Mouse (Mus musculus): ENCODE measurements around the gene Igsf3.

The Igsf3 gene

DNA sequence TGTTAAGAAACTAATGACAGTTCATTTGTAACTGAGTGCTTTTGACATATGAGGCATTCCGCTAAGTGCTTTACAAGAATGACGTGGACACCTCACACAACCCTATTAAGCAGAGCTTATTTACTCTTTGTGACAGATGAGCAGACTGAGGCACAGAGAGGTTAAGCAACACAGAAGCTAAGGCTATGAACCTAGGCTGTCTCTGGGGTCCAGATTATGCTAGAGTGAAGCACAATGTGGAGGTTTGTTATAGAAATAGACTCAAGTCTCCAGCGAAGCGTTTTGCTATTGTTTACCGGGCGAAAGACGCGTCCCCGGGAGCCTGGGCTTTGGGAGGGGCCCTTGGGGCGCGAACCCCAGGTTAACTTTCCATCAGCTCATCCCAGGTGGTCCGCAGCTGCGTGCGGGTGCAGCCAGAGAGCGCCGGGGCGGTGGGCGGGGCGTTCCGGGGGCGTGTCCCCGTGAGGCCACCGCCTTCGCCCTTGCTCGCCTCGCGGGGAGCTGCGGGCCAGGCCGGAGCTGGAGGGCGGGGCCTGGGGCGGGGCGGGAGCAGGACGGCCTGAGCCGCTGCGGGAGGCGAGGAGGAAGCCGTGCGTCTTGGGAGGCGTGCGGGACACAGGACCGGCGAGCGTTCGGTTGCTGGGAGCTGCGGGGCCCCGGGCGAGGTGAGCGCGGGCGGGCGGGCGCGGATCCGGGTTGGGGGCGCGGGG lies at the start of gene Igsf3:
Gene Igsf3, plus strand, starts transcription at position 546 of the 710 bp plus-strand sequence.
- DNase-seq, result peak; percentile 80

DNA sequence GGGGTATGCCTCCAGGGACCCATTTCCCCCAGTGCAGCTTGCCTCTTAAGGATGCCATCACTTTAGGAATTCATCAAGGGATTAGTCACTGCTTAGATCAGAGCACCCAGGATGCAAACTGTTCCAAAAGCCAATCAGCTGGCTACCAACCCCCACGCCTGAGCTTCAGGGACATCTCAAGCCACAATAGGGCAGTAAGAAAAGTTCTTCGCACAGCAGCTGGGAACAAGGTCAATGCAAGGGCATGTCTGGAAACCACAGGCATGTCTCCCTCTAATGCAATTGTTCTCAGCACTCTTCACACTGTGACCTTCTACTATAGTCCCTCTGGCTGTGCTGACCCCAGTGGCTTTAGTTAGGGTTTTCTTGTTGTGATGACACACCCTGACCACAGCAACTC lies 49.6 kb upstream of the Igsf3 start:
- no peak for DNase-seq

DNA sequence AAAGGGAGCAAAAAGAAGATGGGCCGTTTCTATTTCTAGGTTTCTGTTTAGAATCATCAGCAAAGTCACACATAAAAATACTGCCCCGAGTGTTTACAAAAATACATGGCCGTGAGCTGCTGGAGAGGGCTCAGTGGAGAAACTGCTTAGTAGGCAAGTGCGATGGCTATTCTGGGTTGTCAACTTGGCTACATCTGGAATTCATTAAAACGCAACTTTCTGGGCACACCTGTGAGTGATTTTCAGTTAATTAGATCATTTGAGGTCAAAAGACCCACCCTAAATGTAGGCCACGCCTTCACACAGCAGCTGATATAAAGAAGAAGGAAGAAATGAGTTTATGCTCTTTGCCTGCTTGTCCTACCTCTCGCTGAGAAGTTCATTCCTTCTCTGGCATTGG lies 48.3 kb upstream of the Igsf3 start:
- no peak for DNase-seq

DNA sequence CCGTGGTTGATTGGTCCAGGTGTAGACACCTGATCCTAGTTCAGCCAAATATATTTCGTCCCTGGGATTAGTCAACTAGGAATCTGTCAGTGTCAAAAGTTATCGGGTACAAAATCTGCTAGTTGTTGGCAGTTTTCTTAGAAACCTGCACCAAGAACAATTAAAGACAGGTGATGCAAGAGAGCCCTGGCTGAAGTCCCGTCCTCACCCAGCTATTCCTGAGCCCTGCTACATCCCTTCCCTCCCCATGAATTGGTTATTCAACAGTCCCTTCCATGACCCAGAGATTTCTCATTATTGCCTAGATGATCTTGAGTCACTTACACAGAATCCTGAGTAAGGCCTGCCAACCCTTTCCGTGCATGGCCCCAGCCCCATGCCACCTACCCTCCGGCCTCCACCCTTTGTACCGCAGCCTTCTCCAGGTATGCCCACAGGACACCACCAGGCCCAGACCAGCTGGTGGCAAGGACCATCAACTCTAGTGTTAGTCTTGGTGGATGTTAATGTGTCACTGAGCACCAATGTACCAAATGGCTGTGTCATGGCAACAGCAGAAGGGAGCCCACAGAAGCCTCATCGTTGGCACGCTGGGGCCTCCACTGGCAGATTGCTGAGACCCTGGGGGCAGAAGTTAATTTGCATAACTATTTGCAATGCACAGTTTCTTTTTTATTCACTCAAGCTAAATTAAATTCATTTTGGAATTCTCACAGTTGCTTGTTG lies 33.5 kb upstream of the Igsf3 start:
- DNase-seq, result no peak

DNA sequence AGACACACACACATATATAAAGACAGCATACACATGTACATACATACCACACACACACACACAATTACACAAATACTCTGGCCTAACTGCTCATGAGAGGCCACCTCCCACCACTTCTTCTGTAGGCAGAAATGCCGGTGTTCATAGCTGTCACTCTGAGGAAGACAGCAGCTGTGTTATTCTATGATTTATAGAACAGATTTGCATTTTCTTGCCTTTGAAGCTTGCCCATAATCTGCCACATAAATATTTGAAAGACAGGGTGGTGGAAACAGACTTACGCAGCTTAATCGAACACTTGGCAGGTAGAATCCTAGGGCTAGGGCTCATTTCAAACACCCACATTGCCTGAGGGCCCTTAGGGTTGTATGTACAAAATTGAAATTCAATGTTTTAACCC lies 32.6 kb upstream of the Igsf3 start:
- no peak for DNase-seq

DNA sequence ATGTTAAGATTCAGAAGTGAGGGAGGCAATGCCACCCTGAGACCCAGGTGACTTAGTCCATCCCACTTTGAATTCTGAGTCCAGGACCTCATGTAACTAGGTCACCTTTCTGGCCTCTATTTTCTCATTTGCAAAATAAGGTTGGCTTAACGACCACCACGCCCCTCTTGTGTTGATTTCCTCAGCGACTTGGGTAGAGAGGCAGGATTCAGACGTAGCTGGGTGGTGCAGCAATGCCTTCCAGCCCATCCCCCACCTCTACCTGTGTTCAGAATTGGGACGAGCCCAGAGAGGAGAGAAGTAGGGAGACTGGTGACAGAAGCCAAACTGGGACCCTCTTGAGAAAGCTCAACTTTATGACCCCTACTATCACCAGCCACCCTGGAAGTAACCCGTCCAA lies 31.6 kb upstream of the Igsf3 start:
- no peak for DNase-seq

DNA sequence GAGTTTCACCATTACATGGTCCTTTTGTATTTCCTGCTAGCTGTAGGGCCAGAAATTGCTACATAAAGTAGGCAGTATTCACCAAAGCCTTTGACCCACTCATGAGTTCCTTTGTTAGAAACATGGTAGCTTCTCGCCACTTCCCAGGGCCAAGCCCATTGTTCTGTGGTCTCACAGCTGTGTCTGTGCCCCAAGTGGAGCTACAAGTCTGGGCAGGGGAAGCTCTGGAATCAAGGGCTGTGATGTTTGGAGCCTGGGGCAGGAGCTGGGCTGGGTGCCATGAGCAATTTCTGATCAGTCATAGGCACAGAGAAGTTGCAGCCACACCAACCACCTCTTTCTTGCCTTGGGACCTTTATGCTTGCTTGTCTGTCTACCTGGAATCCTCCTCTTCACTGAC lies 30.1 kb upstream of the Igsf3 start:
- no peak for DNase-seq

DNA sequence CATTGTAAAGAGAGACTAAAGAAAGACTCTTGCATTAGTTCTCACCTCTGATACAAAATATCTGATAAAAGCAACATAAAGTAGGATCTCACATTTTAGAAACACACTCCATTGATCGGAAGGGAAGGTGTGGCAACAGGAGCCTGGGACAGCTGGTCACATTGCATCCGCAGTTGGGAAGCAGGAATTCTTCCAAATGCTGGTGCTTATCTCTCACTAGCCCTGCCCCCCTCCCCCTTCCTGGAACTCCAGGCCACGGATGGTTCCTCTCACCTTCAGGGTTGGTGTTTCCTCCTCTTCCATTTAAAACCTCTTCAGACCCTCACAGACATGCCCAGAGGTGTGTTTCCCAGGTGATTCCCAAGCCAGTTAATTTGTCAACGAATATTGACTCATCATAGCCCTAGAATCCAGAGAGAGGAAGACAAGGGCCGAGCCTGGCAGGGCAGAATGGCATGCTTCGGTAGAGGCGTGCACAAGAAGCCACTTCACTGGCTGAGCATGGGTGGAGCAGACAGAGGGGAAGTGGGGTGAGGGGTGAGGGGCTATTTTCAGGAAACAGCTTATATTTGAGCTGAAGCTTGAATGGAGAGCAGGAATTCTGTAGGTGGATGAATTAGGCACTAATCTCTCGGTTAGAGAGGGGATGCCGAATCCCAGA lies 28.3 kb upstream of the Igsf3 start:
- DNase-seq, result no peak

DNA sequence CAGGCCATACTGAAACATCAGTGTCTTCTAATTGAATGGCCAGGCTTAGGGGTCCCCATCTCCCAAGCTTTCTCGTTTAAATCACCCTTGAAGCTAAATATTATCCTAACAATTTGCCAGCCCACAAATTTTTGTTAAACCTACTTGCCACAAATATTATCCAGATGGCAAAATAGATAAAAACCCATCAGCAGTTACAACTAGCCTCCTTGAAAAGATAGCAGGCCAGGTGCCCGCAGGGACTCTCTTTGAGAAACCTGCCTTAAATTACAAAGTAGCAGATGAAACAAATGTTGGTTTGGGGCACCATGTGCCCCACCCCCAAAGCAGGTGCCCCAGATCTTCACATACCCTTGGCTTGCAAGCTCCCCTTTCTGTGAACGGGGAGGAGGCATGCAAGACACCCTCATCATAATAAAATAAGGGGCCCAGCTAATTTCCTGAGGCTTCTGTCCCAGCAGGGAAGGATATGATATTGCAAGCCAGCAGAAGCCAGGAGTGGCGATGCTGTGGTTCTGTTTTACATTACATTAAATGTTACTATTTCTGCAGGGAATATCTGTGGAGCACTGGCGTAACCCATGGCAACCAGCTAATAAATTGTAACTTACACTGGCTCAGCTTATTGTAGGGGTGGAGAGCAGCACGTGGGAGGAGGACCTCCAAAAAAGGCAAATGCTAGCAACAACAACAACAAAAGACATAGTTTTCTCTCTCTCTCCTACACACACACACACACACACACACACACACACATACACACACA lies 27.2 kb upstream of the Igsf3 start:
- DNase-seq, result no peak

DNA sequence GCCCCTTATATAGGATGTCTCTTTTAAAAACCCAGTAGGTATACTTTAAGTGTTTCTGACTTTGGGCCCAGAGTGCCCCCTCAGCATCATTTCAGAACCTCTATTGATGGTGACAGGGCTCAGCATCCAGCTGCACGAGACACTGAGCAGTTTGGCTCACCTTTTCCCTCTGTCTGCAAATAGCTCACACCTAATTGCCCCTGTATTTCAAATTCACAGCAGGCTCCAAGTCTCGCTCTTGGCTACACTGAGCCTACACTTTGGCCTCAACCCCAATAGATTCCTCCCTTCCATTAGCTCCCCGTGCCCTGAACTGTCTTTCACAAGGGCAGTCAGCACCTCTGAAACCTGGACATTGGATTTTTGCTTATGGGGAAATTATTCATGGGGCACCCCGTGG lies 26.5 kb upstream of the Igsf3 start:
- no peak for DNase-seq

DNA sequence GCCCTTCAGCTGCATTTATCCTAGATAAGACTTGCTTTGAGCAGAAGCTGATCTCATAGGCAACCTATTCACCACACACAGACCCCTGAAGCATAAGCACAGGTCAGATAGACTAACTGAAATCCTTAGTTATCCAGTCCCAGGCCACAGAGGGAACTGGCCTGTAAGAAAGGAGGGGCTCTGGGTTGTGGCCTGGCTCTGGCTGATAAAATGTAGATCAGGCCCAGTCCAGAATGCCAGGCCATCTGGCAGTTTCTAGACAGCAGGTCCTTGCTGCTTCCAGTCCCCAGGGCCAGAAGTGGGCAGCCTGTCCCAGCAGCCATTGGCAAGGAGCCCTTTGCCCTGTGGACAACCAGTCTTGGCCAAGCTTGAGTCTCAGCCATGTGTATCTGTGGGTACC lies 22.4 kb upstream of the Igsf3 start:
- DNase-seq, result no peak

DNA sequence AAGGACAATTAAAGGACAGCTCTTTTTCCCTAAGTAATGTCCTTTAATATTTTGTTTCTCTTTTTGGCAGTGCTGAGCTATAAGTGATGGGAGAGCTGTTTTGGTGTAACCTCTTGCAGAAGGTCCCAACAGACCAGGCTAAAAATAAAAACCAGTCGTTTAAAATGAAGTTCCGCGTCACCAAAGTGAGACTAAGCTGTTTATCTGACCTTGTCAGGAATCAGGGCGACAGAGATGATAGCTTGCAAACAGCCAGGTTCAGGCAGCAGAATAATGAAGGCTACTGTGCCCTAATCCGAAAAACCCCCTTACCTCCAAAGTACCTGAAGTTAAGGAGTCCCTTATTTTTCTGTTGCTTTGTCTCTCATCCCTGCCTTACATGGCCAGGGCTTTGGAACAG lies 21.2 kb upstream of the Igsf3 start:
- no peak for DNase-seq

DNA sequence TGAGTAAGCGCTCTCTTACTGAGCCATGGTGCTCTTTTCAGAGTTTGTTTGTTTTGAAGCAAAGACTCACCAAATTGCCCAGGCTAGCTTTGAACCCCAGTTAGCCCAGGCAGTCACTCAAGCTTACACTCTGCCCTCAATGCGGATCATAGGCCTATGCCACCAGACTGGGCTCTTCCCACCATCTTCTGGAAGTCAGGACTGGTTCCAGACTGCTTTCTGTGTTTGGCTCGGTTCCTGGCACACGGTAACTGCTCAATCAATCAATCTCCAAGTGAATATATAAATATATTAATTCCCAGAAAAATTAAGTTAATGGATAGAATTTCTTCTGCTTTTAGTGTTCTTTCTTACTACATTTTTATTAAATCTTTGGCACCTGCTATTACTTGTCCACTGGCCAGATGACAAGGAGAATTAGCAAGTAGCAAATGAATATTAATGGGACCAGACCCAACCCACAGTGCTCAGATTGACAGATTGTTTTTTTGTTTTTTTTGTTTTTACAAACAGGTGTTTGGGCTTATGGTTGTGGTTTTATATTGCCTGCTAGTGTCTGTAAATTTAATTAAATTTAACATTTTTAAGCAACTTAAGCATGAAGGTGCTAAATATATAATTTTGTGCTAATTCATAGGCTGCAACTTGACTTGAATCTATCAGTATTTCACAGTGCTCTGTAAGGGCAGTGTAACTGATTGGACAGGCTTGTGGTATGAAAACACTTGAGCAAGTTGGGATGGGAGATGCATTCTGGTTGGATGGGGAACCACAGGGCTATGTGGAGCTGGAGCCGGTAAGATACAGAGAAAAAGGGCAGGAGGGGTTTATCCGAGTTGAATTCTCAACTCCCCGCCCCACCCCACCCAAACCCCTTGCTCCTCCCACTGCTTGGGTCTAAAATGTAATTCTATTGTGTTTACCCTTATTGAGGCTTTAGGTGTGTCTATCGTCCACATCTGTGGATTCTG lies 20.0 kb upstream of the Igsf3 start:
- DNase-seq, result no peak

DNA sequence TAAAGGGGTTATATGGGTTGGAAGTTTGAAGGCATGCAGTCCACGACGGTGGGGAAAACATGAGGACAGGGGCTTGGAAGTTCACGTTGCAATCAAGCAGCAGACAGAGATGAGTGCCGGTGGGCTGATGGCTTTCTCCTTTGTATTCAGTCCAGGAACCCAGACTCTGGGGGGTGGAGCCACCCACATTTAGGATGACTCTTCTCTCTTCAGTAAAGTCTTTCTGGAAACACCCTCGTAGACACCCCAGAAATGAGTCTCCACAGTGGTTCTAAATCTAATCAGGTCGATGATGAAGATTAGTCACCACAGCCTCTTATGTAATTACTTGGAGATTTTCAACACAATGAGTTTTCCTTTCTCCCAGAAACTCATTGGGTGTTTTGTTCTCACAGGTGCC lies 16.1 kb upstream of the Igsf3 start:
- no peak for DNase-seq

DNA sequence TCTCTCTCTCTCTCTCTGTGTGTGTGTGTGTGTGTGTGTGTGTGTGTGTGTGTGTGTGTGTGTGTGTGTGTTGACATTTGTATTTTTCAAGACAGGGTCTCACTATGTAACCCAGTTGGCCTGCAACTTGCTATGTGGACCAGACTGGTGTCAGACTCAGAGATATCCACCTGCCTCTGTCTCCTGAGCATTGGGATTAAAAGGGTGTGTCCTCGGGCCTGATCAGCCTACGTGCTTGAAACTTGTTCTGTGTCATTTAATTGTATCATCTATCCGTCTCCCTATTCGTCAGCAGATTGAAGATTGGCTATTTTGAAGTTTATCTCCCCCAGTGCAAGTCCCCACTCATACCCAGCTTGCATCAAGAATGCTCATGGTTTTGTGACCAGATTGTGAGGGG lies 14.5 kb upstream of the Igsf3 start:
- no peak for DNase-seq

DNA sequence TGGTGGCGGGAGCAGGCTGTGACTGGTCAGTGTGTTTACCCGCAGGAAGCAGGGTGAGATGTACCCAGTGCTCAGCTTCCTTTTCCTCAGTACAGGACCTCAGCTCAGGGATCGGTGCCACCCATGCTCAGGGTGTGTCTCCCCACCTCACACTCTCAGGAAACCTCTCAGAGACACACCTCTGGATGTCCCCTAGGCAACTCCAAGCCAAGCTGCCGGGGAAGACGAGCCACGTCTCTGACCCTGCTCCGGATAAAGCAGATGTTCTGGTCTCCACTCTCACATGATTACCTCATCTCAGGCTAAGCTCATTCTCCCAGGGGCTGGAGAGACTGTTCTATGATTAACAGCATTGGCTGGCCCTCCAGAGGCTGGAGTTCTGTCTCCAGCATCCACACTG lies 13.3 kb upstream of the Igsf3 start:
- DNase-seq, result no peak

DNA sequence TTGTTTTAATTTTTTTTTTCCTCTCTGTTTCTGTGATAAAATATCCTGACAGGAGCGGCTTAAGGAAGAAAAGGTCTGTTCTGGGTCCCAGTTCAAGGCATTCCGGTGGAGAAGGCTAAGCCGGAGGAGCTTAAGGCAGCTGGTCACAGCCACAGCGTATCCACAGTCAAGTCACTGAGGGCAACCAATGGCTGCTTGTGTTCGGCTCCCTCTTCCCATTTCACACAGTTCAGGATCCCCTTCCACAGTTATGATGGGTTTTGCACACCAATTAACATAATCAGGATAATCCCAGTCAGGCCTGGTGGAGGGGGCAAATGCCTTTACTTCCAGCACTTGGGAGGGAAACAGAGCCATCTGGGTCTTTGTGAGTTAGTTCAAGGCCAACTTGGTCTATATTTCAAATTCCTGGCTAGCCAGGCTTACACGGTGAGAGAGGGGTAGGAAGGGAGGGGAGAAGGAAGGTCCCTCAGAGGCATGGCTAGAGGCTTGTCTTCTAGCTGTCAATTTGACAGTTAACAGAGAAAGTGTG lies 11.7 kb upstream of the Igsf3 start:
- no peak for DNase-seq

DNA sequence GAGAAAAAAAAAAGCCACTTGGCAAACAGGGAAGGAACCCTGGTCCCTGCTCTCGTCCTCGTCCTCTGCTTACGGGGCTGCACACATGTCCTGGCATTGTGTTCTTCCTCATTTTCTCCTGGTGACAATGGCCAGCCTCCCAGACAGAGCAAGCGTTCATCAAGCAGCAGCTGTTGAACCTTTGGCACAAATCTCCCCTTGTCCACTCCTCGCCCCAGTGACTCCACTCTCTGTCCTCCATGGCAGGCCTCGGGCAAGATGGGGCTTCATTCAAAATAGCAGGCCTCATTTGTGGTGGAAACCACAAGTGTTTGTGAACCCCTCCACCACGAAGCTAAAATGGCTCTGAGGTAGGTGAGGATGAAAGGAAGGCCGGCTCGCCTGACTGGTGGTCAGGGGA lies 11.0 kb upstream of the Igsf3 start:
- no peak for DNase-seq

DNA sequence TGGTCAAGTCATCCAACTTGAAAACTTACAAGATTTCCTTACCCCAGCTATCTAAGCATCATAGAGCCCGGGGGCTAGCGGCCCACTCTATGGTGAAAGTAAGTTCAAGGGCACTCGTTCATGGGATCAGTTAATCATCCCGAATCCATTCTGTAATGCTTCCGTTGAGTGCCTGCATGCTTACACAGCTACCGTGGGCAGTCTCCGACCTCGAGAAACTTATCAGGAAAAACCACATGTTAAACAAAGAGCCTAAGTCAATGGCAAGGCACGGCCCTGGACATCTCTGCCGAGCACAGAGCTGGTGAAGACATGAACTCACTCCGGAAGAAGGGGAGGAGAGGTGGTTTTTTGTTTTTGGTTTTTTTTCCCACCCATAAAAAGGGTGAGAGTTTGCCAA lies 9.5 kb upstream of the Igsf3 start:
- no peak for DNase-seq

DNA sequence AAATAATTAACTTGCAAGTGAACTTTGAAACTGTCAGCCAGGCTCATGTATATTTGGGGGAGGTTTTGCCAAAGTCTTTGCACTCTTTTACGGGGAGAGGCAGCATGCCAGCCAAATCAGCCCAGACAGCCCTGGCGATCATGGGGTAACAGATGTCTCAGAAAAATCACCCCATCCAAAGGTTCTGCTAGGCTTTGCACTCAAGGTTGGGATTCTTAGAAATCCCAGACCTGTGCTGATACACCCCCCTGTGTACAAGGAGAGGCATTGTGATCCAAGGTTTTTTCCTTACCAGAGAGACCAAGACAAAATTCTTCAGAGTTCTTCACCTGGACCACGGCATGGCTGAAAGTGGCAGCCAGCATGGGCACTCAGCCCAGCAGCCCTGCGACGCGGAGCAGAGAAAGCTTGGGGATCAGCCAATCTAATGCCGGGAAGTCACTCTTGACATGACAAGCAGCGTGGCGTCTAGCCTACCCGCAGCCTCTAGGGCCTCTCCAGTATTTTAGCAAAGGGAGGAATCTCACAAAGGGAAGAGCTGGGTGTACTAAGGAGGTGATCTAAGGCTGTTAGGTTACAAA lies 7.5 kb upstream of the Igsf3 start:
- no peak for DNase-seq

DNA sequence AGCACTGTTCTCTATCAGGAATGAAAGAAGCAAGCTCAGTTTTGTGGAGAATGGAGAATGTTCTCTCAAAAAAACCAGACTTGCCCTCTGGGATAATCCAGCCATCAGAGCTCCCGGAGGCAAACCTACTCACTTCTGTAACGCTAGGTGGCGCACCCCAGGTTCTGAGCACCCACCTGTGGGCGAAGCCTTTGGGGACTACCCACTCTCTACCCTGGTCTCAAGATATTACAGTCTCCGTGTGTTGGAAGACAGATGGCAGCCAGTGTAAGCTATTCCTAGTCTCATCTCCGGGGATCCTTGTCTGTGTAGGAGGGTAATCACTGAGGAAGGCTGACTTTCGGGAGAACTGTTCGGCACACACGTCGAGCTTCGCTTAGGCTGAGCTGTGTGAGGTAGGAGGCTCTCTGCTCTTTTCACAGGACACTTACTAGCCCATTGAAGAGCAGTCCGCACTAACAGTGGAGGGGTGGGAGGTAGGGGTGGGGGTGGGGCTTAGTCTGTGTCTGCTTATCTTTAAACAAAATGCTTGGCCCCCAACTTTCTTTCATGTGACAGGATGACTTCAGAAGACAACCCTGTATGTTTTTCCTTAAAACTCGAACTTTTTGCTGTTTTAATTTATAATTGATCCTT lies 4.4 kb upstream of the Igsf3 start:
- peak; percentile 74 for DNase-seq
